Mouse (Mus musculus) kidney, embryonic 14.5 days (tissue): ENCODE results near the gene Lrrc8e. TPM values are rescaled to one million over a fixed set of nuclear protein-coding genes. Genes with fewer than 3 reads are reported as not detected.

ENCODE experiments used
- ATAC-seq: fragments of 200-750 bp; cut with Nextera tagmentation; 2 replicates; pipeline ENCODE4 v1.8.0; 2017; ENCODE audit warnings: moderate number of reproducible peaks, mild to moderate bottlenecking, moderate TSS enrichment, moderate library complexity; ENCODE audit not compliant: low FRiP score, low TSS enrichment
- H3K27ac ChIP-seq: fragments of 300-500 bp; sonication (generic); 2 replicates; pipeline ENCODE4 v1.5.1; 2014; ENCODE audit warnings: low read depth, mild to moderate bottlenecking, low read length, moderate library complexity, mixed read lengths
- H3K27me3 ChIP-seq: fragments of 300-500 bp; sonication (generic); 2 replicates; pipeline ENCODE4 v1.6.1; 2014; ENCODE audit warnings: mild to moderate bottlenecking, low read length; ENCODE audit not compliant: control insufficient read depth, insufficient read depth
- H3K36me3 ChIP-seq: fragments of 300-500 bp; sonication (generic); 2 replicates; pipeline ENCODE4 v1.6.1; 2014; ENCODE audit warnings: low read length, mixed read lengths; ENCODE audit not compliant: control insufficient read depth, insufficient read depth
- H3K4me1 ChIP-seq: fragments of 300-500 bp; sonication (generic); 2 replicates; pipeline ENCODE4 v1.6.1; 2014; ENCODE audit warnings: low read length, mixed read lengths; ENCODE audit not compliant: control insufficient read depth, insufficient read depth
- H3K4me2 ChIP-seq: fragments of 300-500 bp; sonication (generic); replicated peaks from 2 replicates; pipeline ENCODE4 v1.6.1; 2014; ENCODE audit warnings: low read depth, mild to moderate bottlenecking, low read length
- H3K4me3 ChIP-seq: fragments of 300-500 bp; sonication (generic); 2 replicates; pipeline ENCODE4 v1.5.1; 2014; ENCODE audit warnings: mild to moderate bottlenecking, low read length
- H3K9ac ChIP-seq: fragments of 300-500 bp; sonication (generic); 2 replicates; pipeline ENCODE4 v1.6.1; 2014; ENCODE audit warnings: low read depth, mild to moderate bottlenecking, low read length, moderate library complexity
- H3K9me3 ChIP-seq: fragments of 300-500 bp; sonication (generic); 2 replicates; pipeline ENCODE4 v1.6.1; 2016; ENCODE audit warnings: low read length; ENCODE audit not compliant: control insufficient read depth
- whole genome bisulfite sequencing: fragments of 180-500 bp; shearing (Covaris S2); extraction: QIAGEN DNeasy Blood & Tissue Kit; methylation state at CpG from one replicate; pipeline ENCODE4 v1.1.7; 2014; 5-methylcytosine and 5-hydroxymethylcytosine counted together
- polyA plus RNA-seq: library from polyadenylated mRNA; unstranded; fragments of >200 nt; fragmentation: Nextera tagmentation; extraction: Ambion mirVana; gene quantifications from 2 replicates; pipeline ENCODE4 v1.2.1, GENCODE M21; 2014

Gene Lrrc8e
- polyA plus RNA-seq, 1 experiment from 2014 or later = 0.43 TPM

DNA sequence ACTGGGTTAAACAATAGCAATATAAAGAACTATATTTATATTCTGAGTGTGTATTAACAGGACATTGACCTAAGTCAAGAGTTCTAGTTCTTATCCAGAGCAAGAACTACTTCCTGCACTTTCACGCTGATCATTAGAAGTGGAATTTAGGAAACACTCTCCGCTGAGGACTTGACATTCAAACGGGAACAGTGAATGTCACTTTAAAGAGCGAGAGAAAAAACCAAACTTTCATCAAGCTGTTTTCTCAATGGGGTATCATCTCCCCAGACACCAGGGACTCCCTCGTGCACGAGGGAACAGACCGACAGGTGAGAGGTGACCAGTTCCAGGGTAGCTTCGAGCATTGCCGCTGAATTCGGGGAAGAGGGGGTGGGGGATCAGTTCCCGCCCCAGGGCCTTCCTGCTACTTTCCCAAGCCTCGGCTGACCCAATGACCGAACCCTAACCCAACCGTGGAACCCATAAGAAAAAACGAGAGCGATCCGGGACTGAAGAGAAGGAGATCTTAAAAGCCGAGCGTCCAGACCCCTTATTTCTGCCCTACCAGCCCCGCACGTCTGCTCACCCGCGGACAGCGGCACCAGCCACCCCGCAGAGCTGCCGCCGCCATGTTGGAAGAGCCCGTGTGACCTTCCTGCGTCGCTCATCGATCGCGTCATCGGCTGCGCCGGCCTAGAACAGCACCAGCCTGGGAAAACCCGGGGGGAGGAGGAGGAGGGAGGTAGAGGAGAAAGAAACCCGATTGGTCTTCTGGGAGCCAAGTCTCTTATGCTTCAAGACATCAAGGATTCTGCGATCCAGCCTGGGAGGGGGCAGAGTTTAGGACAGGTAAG is 48.9 kb downstream of the Lrrc8e start, which contains the start of gene Timm44:
TSS of gene Timm44 (minus strand) at position 639 of the 836 bp plus-strand sequence.
- H3K27me3 ChIP-seq = no peaks in the 10 kb centered on the region
- H3K9me3 ChIP-seq = no peaks in the 10 kb centered on the region
- WGBS = 0% methylated on average over 39 of the region's 39 CpGs
- H3K27ac ChIP-seq = no peak within 1 kb of the TSS
- no peaks in the 10 kb centered on the region for H3K4me1 ChIP-seq
- peak within 1 kb of the TSS; percentile 85 for H3K4me3 ChIP-seq
- ATAC-seq = peak; percentile 97
- H3K36me3 ChIP-seq = peaks cover 25% of the 10 kb centered on the region
- peak within 1 kb of the TSS; percentile 64 for H3K4me2 ChIP-seq
- peak within 1 kb of the TSS; percentile 87 for H3K9ac ChIP-seq

DNA sequence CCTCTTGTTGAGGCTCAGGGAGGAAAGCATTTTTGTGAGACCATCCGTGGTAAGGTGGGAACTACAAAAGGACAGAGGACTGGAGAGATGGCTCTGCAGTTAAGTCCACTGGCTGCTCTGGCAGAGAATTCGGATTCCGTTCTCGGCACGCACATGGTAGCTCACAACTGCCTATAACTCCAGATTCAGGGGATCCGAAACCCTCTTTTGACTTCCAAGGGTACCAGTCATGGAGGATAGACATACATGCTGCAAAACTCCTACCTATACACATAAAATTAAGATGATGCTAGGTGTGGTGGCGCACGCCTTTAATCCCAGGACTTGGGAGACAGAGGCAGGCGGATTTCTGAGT is 49.5 kb downstream of the Lrrc8e start:
- Histone ChIP-seq H3K27ac (no peak overlapping the region), H3K27me3 (no peaks in the 10 kb centered on the region), H3K4me3 (peak overlapping the region; percentile 85), H3K9ac (peak overlapping the region; percentile 87), H3K4me1 (no peaks in the 10 kb centered on the region), H3K4me2 (peak overlapping the region; percentile 60), H3K9me3 (no peaks in the 10 kb centered on the region), H3K36me3 (peaks cover 22% of the 10 kb centered on the region)
- WGBS = 30% methylated on average over 9 of the region's 9 CpGs
- ATAC-seq = no peak

Other genes with a start within 250 kb of the Lrrc8e start
- gene Cd209f, start 121.0 kb upstream of the Lrrc8e start, polyA plus RNA-seq = not detected in 2 replicates
- gene Cd209g, start 92.7 kb upstream of the Lrrc8e start, polyA plus RNA-seq = not detected in 2 replicates
- gene Evi5l, start 60.3 kb upstream of the Lrrc8e start, polyA plus RNA-seq = 12.8 and 18.3 TPM in 2 replicates
- gene Prr36, start 9.4 kb upstream of the Lrrc8e start, polyA plus RNA-seq = 3.8 and 7.1 TPM in 2 replicates
- 22.6 and 24.3 TPM in 2 replicates for gene Map2k7, start 11.9 kb downstream of the Lrrc8e start, polyA plus RNA-seq
- gene Gm49320, start 12.0 kb downstream of the Lrrc8e start, polyA plus RNA-seq = 0.86 and 2.2 TPM in 2 replicates
- 4.7 and 5.9 TPM in 2 replicates for gene Tgfbr3l, start 21.4 kb downstream of the Lrrc8e start, polyA plus RNA-seq
- 61.9 and 63.6 TPM in 2 replicates for gene Snapc2, start 26.3 kb downstream of the Lrrc8e start, polyA plus RNA-seq
- 86.1 and 93.1 TPM in 2 replicates for gene Ctxn1, start 32.4 kb downstream of the Lrrc8e start, polyA plus RNA-seq
- gene Timm44, start 49.1 kb downstream of the Lrrc8e start, polyA plus RNA-seq = 75.7 and 81.2 TPM in 2 replicates
- gene Ccl25, start 98.4 kb downstream of the Lrrc8e start, polyA plus RNA-seq = 14.7 and 17.2 TPM in 2 replicates
- gene Elavl1, start 98.6 kb downstream of the Lrrc8e start, polyA plus RNA-seq = 201 and 312 TPM in 2 replicates